9 mouse cellular contexts compared by ENCODE assay signal in genomic region chr7:64688115-64688817, GRCm38 (mm10).
DNase-seq lines count a peak whose midpoint lies in the region; ATAC-seq lines count a peak whose summit lies in the region.
"Had no signal": no experiment of that assay in that cellular context is flagged by ENCODE, and none has a peak within 500 bp of the region (broad histone marks: within the 10 kb centered on the region; RNA-seq: fewer than 3 reads in every experiment).

No protein-coding gene starts in this region.

- no peak overlapping the region for H3K9ac ChIP-seq in kidney, embryonic 16.5 days (replicated peaks; ENCODE audit: low read length)
- H3K9ac ChIP-seq in hindbrain, embryonic 14.5 days: no peak overlapping the region
- no peak overlapping the region for H3K9ac ChIP-seq in midbrain, embryonic 16.5 days (ENCODE audit: low read depth, low read length)
- no peak overlapping the region for H3K9ac ChIP-seq in liver, embryonic 12.5 days

- no peaks in the 10 kb centered on the region for H3K27me3 ChIP-seq in kidney, embryonic 16.5 days (ENCODE audit: insufficient read depth, low read length)
- no peaks in the 10 kb centered on the region for H3K27me3 ChIP-seq in hindbrain, embryonic 14.5 days (ENCODE audit: control insufficient read depth, insufficient read depth, low read length)
- no peaks in the 10 kb centered on the region for H3K27me3 ChIP-seq in midbrain, embryonic 16.5 days (ENCODE audit: control insufficient read depth, insufficient read depth, low read depth, low read length)
- no peaks in the 10 kb centered on the region for H3K27me3 ChIP-seq in liver, embryonic 12.5 days (replicated peaks)

- H3K4me2 ChIP-seq in kidney, embryonic 16.5 days (replicated peaks; ENCODE audit: low read depth, low read length): no peak overlapping the region
- peak overlapping the region; percentile 35 for H3K4me2 ChIP-seq in hindbrain, embryonic 14.5 days (replicated peaks)
- H3K4me2 ChIP-seq in midbrain, embryonic 16.5 days (ENCODE audit: low read length): 0 out of 2 replicates have a peak overlapping the region, but pooled peaks have one; percentile 3
- no peak overlapping the region for H3K4me2 ChIP-seq in liver, embryonic 12.5 days

- H3K4me3 ChIP-seq in kidney, embryonic 16.5 days (ENCODE audit: low read length): no peak overlapping the region
- H3K4me3 ChIP-seq in hindbrain, embryonic 14.5 days (replicated peaks; ENCODE audit: low read length): no peak overlapping the region
- no peak overlapping the region for H3K4me3 ChIP-seq in midbrain, embryonic 16.5 days (ENCODE audit: low read depth, low read length)
- H3K4me3 ChIP-seq in liver, embryonic 12.5 days: no peak overlapping the region

- H3K36me3 ChIP-seq in kidney, embryonic 16.5 days (ENCODE audit: insufficient read depth, low read length): no peaks in the 10 kb centered on the region
- H3K36me3 ChIP-seq in hindbrain, embryonic 14.5 days (replicated peaks; ENCODE audit: control insufficient read depth, insufficient read depth): no peaks in the 10 kb centered on the region
- no peaks in the 10 kb centered on the region for H3K36me3 ChIP-seq in midbrain, embryonic 16.5 days (ENCODE audit: control insufficient read depth, insufficient read depth, low read length)
- no peaks in the 10 kb centered on the region for H3K36me3 ChIP-seq in liver, embryonic 12.5 days

- DNase-seq in kidney, adult 9 months: no peak
- DNase-seq in cerebellum, postnatal 36 days: peak; percentile 20 to 29
- no peak for DNase-seq in hindbrain, embryonic 14.5 days (ENCODE audit: low spot score)
- DNase-seq in natural killer cell, adult 2 months (ENCODE audit: low spot score in 2 of 2): no peak
- no peak for DNase-seq in right cerebral cortex, postnatal 36 days (ENCODE audit: low spot score in 2 of 2)
- DNase-seq: lung, adult 18-20 months had no signal

- ATAC-seq in kidney, embryonic 16.5 days (ENCODE audit: low FRiP score, low TSS enrichment): peak; percentile 46; the same call in 1 of the 2 replicates
- ATAC-seq in hindbrain, embryonic 14.5 days (ENCODE audit: low FRiP score): peak; percentile 64
- peak; percentile 65 for ATAC-seq in midbrain, embryonic 16.5 days
- ATAC-seq in liver, embryonic 12.5 days: no peak

- 16% methylated on average over 14 of the region's 14 CpGs for WGBS in kidney, embryonic 16.5 days
- 30% methylated on average over 14 of the region's 14 CpGs for WGBS in hindbrain, embryonic 14.5 days
- 46% methylated on average over 14 of the region's 14 CpGs for WGBS in midbrain, embryonic 16.5 days
- 71% methylated on average over 14 of the region's 14 CpGs for WGBS in liver, embryonic 12.5 days (ENCODE audit: insufficient replicate concordance)

- no peak overlapping the region for H3K27ac ChIP-seq in kidney, embryonic 16.5 days (ENCODE audit: low read length)
- H3K27ac ChIP-seq in hindbrain, embryonic 14.5 days: peak overlapping the region; percentile 30
- H3K27ac ChIP-seq in midbrain, embryonic 16.5 days (ENCODE audit: low read length): peak overlapping the region; percentile 8; the same call in 1 of the 2 replicates
- no peak overlapping the region for H3K27ac ChIP-seq in liver, embryonic 12.5 days

- H3K4me1 ChIP-seq in kidney, embryonic 16.5 days (ENCODE audit: insufficient read depth, low read length): no peaks in the 10 kb centered on the region
- peaks cover 14% of the 10 kb centered on the region; the same call in 1 of the 2 replicates for H3K4me1 ChIP-seq in hindbrain, embryonic 14.5 days (replicated peaks; ENCODE audit: control insufficient read depth, insufficient read depth, low read length)
- peaks cover 11% of the 10 kb centered on the region for H3K4me1 ChIP-seq in midbrain, embryonic 16.5 days (ENCODE audit: control insufficient read depth, insufficient read depth, low read length)
- H3K4me1 ChIP-seq in liver, embryonic 12.5 days: no peaks in the 10 kb centered on the region

- no peaks in the 10 kb centered on the region for H3K9me3 ChIP-seq in kidney, embryonic 16.5 days (ENCODE audit: low read length)
- H3K9me3 ChIP-seq in hindbrain, embryonic 14.5 days (ENCODE audit: control insufficient read depth, low read length): 0 out of 2 replicates have a peak, but pooled peaks cover 3% of the 10 kb centered on the region
- H3K9me3 ChIP-seq in midbrain, embryonic 16.5 days (replicated peaks; ENCODE audit: control insufficient read depth, low read length, poor library complexity, severe bottlenecking): no peaks in the 10 kb centered on the region
- no peaks in the 10 kb centered on the region for H3K9me3 ChIP-seq in liver, embryonic 12.5 days (replicated peaks)

Comparison
In these comparisons a context has a peak if more than half of its experiments do, and no peak if none do; other contexts are left out.
1. H3K27ac ChIP-seq: peak in hindbrain, embryonic 14.5 days (single experiment) and midbrain, embryonic 16.5 days (single experiment); none in kidney, embryonic 16.5 days (single experiment) and liver, embryonic 12.5 days (single experiment).
2. H3K4me2 ChIP-seq: peak in hindbrain, embryonic 14.5 days (single experiment) and midbrain, embryonic 16.5 days (single experiment); none in kidney, embryonic 16.5 days (single experiment) and liver, embryonic 12.5 days (single experiment).
3. DNase-seq: peak in cerebellum, postnatal 36 days (2 of 2); none in kidney, adult 9 months (single experiment), hindbrain, embryonic 14.5 days (single experiment), natural killer cell, adult 2 months (0 of 2) and right cerebral cortex, postnatal 36 days (0 of 2).